ENCODE assay signal across 15 mouse cellular contexts in genomic region chr5:105442212-105443000, GRCm38 (mm10). TPM values are rescaled to one million over a fixed set of nuclear protein-coding genes. Genes with fewer than 3 reads are reported as not detected.
DNase-seq lines count a peak whose midpoint lies in the region; ATAC-seq lines count a peak whose summit lies in the region.
"Had no signal": no experiment of that assay in that cellular context is flagged by ENCODE, and none has a peak within 500 bp of the region (broad histone marks: within the 10 kb centered on the region; RNA-seq: fewer than 3 reads in every experiment).

No protein-coding gene starts in this region.

- H3K9me3 ChIP-seq in kidney, embryonic 16.5 days (ENCODE audit: low read length), result no peaks in the 10 kb centered on the region
- H3K9me3 ChIP-seq in kidney, embryonic 15.5 days (replicated peaks), result no peaks in the 10 kb centered on the region
- H3K9me3 ChIP-seq: liver, embryonic 15.5 days had no signal

- H3K27me3 ChIP-seq in kidney, embryonic 16.5 days (ENCODE audit: insufficient read depth, low read length), result no peaks in the 10 kb centered on the region
- H3K27me3 ChIP-seq in kidney, embryonic 15.5 days, result no peaks in the 10 kb centered on the region
- H3K27me3 ChIP-seq: CH12.LX; liver, embryonic 15.5 days had no signal

- 62% methylated on average over 5 of the region's 5 CpGs for WGBS in kidney, embryonic 16.5 days
- 68% methylated on average over 5 of the region's 5 CpGs for WGBS in kidney, embryonic 15.5 days

- H3K9ac ChIP-seq in kidney, embryonic 16.5 days (replicated peaks; ENCODE audit: low read length), result no peak overlapping the region
- H3K9ac ChIP-seq in kidney, embryonic 15.5 days, result no peak overlapping the region
- H3K9ac ChIP-seq: liver, embryonic 15.5 days had no signal

- DNase-seq in ES-CJ7 (ENCODE audit: low read depth, low spot score), result peak; percentile 18
- peak; percentile 34 for DNase-seq in MN1 (ENCODE audit: low spot score)
- peak; percentile 60 for DNase-seq in lung, postnatal 36 days
- no peak for DNase-seq in frontal cortex, adult 2 months (ENCODE audit: extremely low spot score in 1 of 2, low spot score in 1 of 2)
- no peak for DNase-seq in right cerebral cortex, postnatal 10 days (ENCODE audit: low spot score in 2 of 2)
- DNase-seq: adrenal gland, postnatal 10 days; cerebellum, postnatal 10 days; kidney, adult 9 months; right cerebral cortex, postnatal 14 days had no signal

- peak; percentile 4; the same call in 1 of the 2 replicates for ATAC-seq in kidney, embryonic 16.5 days (ENCODE audit: low FRiP score, low TSS enrichment)
- ATAC-seq in kidney, embryonic 15.5 days (replicated peaks; ENCODE audit: low FRiP score), result no peak
- ATAC-seq: hindbrain, postnatal 0 days had no signal

- peaks cover 7% of the 10 kb centered on the region; the same call in 1 of the 2 replicates for H3K4me1 ChIP-seq in kidney, embryonic 16.5 days (ENCODE audit: insufficient read depth, low read length)
- H3K4me1 ChIP-seq in kidney, embryonic 15.5 days, result peaks cover 12% of the 10 kb centered on the region

- H3K27ac ChIP-seq in kidney, embryonic 16.5 days (ENCODE audit: low read length), result no peak overlapping the region
- H3K27ac ChIP-seq in kidney, embryonic 15.5 days, result no peak overlapping the region
- H3K27ac ChIP-seq: hindbrain, postnatal 0 days had no signal

- H3K4me2 ChIP-seq in kidney, embryonic 16.5 days (replicated peaks; ENCODE audit: low read depth, low read length), result no peak overlapping the region
- no peak overlapping the region for H3K4me2 ChIP-seq in kidney, embryonic 15.5 days

- no peaks in the 10 kb centered on the region for H3K36me3 ChIP-seq in kidney, embryonic 16.5 days (ENCODE audit: insufficient read depth, low read length)
- H3K36me3 ChIP-seq in kidney, embryonic 15.5 days, result no peaks in the 10 kb centered on the region
- H3K36me3 ChIP-seq: liver, embryonic 15.5 days had no signal

- H3K4me3 ChIP-seq in kidney, embryonic 16.5 days (ENCODE audit: low read length), result no peak overlapping the region
- no peak overlapping the region for H3K4me3 ChIP-seq in kidney, embryonic 15.5 days (replicated peaks)
- H3K4me3 ChIP-seq: erythroblast, embryonic 14.5 days; liver, embryonic 15.5 days had no signal

RNA-seq across cellular contexts. Expression of gene Lrrc8b, which starts 26.8 kb away (rescaled TPM):
- polyA plus RNA-seq in kidney, embryonic 16.5 days (2015; fragmentation: Nextera tagmentation; extraction: Ambion mirVana), result 5.3 and 5.5 TPM in 2 replicates
- polyA plus RNA-seq in kidney, embryonic 15.5 days (2015; fragmentation: Nextera tagmentation; extraction: Ambion mirVana), result 6.1 and 7.3 TPM in 2 replicates
- 39.9 and 41.7 TPM in 2 replicates for polyA plus RNA-seq in frontal cortex, adult 2 months (2012; rRNA removed)

Comparison
In these comparisons a context has a peak if more than half of its experiments do, and no peak if none do; other contexts are left out.
1. DNase-seq: peak in ES-CJ7 (single experiment), MN1 (single experiment) and lung, postnatal 36 days (single experiment); none in frontal cortex, adult 2 months (0 of 2) and right cerebral cortex, postnatal 10 days (0 of 2).